Mouse (Mus musculus): ENCODE data around the gene Snrnp27. TPM values are rescaled to one million over a fixed set of nuclear protein-coding genes. Genes with fewer than 3 reads are reported as not detected.

Gene Snrnp27
- 137 and 160 TPM in 2 replicates for polyA plus RNA-seq (2014; fragmentation: Nextera tagmentation; extraction: Ambion mirVana)

DNA sequence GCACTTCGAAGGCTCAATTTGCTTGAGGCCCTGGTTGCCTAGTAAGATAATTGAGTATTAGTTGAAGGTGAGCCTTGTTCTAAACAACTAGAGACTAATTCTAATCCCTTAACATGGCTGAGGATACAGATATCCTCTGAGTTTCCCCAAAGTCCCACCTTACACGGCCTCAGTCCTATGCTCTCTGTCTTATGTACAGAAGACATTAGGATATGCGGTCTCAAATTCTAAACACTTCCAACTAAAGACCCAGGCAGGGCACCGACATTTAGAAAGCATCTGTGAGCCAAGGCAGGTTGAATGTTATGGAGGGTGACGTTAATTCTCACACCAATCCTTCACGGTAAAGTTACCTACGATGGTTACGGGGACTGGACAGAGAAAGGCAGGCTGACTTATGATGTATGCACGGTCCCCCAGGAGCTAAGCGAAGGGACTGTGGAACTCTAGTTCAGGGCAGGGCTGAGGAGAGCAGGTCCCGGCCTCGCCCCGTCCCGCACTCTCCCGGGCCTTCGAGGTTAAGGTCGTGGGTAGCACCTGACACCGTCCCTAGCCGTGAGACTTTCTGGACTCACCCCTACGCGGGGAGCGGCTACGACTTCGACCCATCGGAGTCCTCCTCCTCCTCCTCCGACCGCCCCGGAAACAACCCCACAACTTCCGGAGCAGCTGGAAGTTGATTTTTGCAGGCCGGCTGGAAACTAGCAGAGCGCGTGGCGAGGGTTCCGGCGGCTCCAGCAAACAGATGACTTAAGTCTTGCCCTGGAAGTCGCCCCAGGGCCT, at the start of gene Snrnp27:
TSS of gene Snrnp27 (minus strand) at position 651 of the 783 bp plus-strand sequence.
- Histone ChIP-seq H3K9ac (ENCODE audit: low read length) (peak within 1 kb of the TSS; percentile 85), H3K27ac (ENCODE audit: low read depth, low read length) (no peak within 1 kb of the TSS; the same call in 1 of the 2 replicates), H3K4me2 (peak within 1 kb of the TSS; percentile 50), H3K4me3 (ENCODE audit: low read depth, low read length) (peak within 1 kb of the TSS; percentile 83), H3K4me1 (ENCODE audit: control insufficient read depth, insufficient read depth, low read length) (peaks cover 6% of the 10 kb centered on the region; the same call in 1 of the 2 replicates), H3K36me3 (ENCODE audit: control insufficient read depth, insufficient read depth, low read length) (peaks cover 13% of the 10 kb centered on the region), H3K9me3 (ENCODE audit: control insufficient read depth, low read length) (no peaks in the 10 kb centered on the region), H3K27me3 (ENCODE audit: control insufficient read depth, insufficient read depth, low read length) (no peaks in the 10 kb centered on the region)
- ATAC-seq (ENCODE audit: low FRiP score) (peak; percentile 89), DNase-seq (ENCODE audit: low spot score, missing footprints) (peak; percentile 99)
- WGBS = 3% methylated on average over 35 of the region's 36 CpGs

- DNase-seq (ENCODE audit: low spot score, missing footprints) = peak; percentile 99
- H3K9me3 ChIP-seq (ENCODE audit: control insufficient read depth, low read length) = no peaks in the 10 kb centered on the region
- H3K4me2 ChIP-seq = peak within 1 kb of the TSS; percentile 97
- ATAC-seq (ENCODE audit: low FRiP score) = peak; percentile 95
- H3K27ac ChIP-seq (ENCODE audit: low read depth, low read length) = peak within 1 kb of the TSS; percentile 75
- no peaks in the 10 kb centered on the region for H3K36me3 ChIP-seq (ENCODE audit: control insufficient read depth, insufficient read depth, low read length)
- peak within 1 kb of the TSS; percentile 88 for H3K9ac ChIP-seq (ENCODE audit: low read length)
- under 1% methylated on average over 59 of the region's 59 CpGs for WGBS
- no peaks in the 10 kb centered on the region for H3K27me3 ChIP-seq (ENCODE audit: control insufficient read depth, insufficient read depth, low read length)
- peak within 1 kb of the TSS; percentile 93 for H3K4me3 ChIP-seq (ENCODE audit: low read depth, low read length)
- peaks cover 5% of the 10 kb centered on the region; the same call in 1 of the 2 replicates for H3K4me1 ChIP-seq (ENCODE audit: control insufficient read depth, insufficient read depth, low read length)
Measured at GRCm38 (mm10) chr6:86733183-86733876, 49.0 kb upstream of the Snrnp27 start, which contains the start of gene Gmcl1. TSS of gene Gmcl1 (minus strand) at chr6:86733383.

DNA sequence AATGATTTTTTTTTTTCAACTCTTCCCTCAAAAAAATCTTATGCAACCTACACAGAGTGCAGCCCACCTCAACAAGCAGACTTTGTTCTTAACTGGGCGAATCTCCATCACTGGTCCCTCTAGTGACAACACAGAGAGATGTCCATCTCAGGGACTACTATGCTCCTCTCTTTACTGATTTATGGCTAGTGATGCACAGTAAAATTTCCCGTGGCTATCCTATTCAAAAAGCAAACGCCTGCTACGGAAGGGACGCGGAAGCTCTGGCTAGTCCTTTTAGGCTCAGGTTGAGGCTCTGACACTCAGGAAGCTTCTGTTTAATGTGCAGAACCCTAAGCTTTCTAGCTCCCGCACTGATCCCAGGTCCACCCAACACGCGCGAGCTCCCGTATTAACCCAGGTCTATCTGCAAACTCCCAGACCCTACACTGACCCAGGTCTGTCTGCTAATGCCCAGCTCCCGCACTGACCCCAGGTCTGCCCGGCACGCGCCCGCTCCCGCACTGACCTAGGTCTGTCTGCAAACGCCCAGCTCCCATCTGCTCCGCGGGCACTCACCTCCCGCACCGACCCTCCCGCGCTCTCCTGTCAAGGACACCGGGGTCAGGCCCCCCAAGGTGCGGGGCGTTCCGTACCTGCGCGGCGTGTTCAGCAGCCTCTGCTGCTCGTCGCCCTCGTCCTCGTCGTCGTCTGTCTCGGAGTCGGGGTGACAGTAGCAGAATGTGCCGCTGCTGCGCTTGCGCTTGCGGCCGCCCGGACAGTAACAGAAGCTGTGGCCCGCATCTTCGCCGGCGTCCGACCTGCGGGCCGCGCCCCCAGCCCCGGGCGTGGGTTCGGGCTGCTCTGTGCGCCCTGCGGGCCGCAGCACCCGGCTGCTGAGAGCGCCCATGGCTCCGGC, 48.2 kb upstream of the Snrnp27 start:
- Histone ChIP-seq H3K27me3 (ENCODE audit: control insufficient read depth, insufficient read depth, low read length) (no peaks in the 10 kb centered on the region), H3K4me3 (ENCODE audit: low read depth, low read length) (peak overlapping the region; percentile 93), H3K9ac (ENCODE audit: low read length) (peak overlapping the region; percentile 88), H3K9me3 (ENCODE audit: control insufficient read depth, low read length) (no peaks in the 10 kb centered on the region), H3K4me1 (ENCODE audit: control insufficient read depth, insufficient read depth, low read length) (peaks cover 5% of the 10 kb centered on the region; the same call in 1 of the 2 replicates), H3K27ac (ENCODE audit: low read depth, low read length) (peak overlapping the region; percentile 75), H3K4me2 (peak overlapping the region; percentile 97), H3K36me3 (ENCODE audit: control insufficient read depth, insufficient read depth, low read length) (no peaks in the 10 kb centered on the region)
- ATAC-seq (ENCODE audit: low FRiP score) (no peak; the same call in none of the 2 replicates), DNase-seq (ENCODE audit: low spot score, missing footprints) (peak; percentile 95)
- under 1% methylated on average over 62 of the region's 62 CpGs for WGBS

GRCm38 (mm10) chr6:86728711-86729110, 44.4 kb upstream of the Snrnp27 start:
- peaks cover under 1% of the 10 kb centered on the region; the same call in 1 of the 2 replicates for H3K4me1 ChIP-seq (ENCODE audit: control insufficient read depth, insufficient read depth, low read length)
- WGBS = 94% methylated on average over 5 of the region's 5 CpGs
- H3K4me3 ChIP-seq (ENCODE audit: low read depth, low read length) = no peak overlapping the region
- H3K9me3 ChIP-seq (ENCODE audit: control insufficient read depth, low read length) = no peaks in the 10 kb centered on the region
- H3K27ac ChIP-seq (ENCODE audit: low read depth, low read length) = no peak overlapping the region
- H3K36me3 ChIP-seq (ENCODE audit: control insufficient read depth, insufficient read depth, low read length) = no peaks in the 10 kb centered on the region
- no peak overlapping the region for H3K9ac ChIP-seq (ENCODE audit: low read length)
- no peak for DNase-seq (ENCODE audit: low spot score, missing footprints)
- no peaks in the 10 kb centered on the region for H3K27me3 ChIP-seq (ENCODE audit: control insufficient read depth, insufficient read depth, low read length)
- no peak for ATAC-seq (ENCODE audit: low FRiP score)
- H3K4me2 ChIP-seq = no peak overlapping the region

GRCm38 (mm10) chr6:86721977-86722376, 37.7 kb upstream of the Snrnp27 start:
- H3K4me2 ChIP-seq = no peak overlapping the region
- H3K4me1 ChIP-seq (ENCODE audit: control insufficient read depth, insufficient read depth, low read length) = no peaks in the 10 kb centered on the region
- H3K27me3 ChIP-seq (ENCODE audit: control insufficient read depth, insufficient read depth, low read length) = no peaks in the 10 kb centered on the region
- no peak overlapping the region for H3K27ac ChIP-seq (ENCODE audit: low read depth, low read length)
- DNase-seq (ENCODE audit: low spot score, missing footprints) = no peak
- no peak overlapping the region for H3K9ac ChIP-seq (ENCODE audit: low read length)
- ATAC-seq (ENCODE audit: low FRiP score) = no peak
- no peaks in the 10 kb centered on the region for H3K9me3 ChIP-seq (ENCODE audit: control insufficient read depth, low read length)
- H3K4me3 ChIP-seq (ENCODE audit: low read depth, low read length) = no peak overlapping the region
- H3K36me3 ChIP-seq (ENCODE audit: control insufficient read depth, insufficient read depth, low read length) = no peaks in the 10 kb centered on the region
- WGBS = 68% methylated on average over 3 of the region's 3 CpGs

- Histone ChIP-seq H3K36me3 (ENCODE audit: control insufficient read depth, insufficient read depth, low read length) (0 out of 2 replicates have a peak, but pooled peaks cover 3% of the 10 kb centered on the region), H3K27ac (ENCODE audit: low read depth, low read length) (no peak overlapping the region), H3K4me1 (ENCODE audit: control insufficient read depth, insufficient read depth, low read length) (no peaks in the 10 kb centered on the region), H3K4me3 (ENCODE audit: low read depth, low read length) (no peak overlapping the region), H3K9ac (ENCODE audit: low read length) (no peak overlapping the region), H3K4me2 (no peak overlapping the region), H3K27me3 (ENCODE audit: control insufficient read depth, insufficient read depth, low read length) (no peaks in the 10 kb centered on the region), H3K9me3 (ENCODE audit: control insufficient read depth, low read length) (no peaks in the 10 kb centered on the region)
- no peak for DNase-seq (ENCODE audit: low spot score, missing footprints)
- no peak for ATAC-seq (ENCODE audit: low FRiP score)
- 81% methylated on average over 4 of the region's 4 CpGs for WGBS
Measured at GRCm38 (mm10) chr6:86708072-86708774, 23.9 kb upstream of the Snrnp27 start.

DNA sequence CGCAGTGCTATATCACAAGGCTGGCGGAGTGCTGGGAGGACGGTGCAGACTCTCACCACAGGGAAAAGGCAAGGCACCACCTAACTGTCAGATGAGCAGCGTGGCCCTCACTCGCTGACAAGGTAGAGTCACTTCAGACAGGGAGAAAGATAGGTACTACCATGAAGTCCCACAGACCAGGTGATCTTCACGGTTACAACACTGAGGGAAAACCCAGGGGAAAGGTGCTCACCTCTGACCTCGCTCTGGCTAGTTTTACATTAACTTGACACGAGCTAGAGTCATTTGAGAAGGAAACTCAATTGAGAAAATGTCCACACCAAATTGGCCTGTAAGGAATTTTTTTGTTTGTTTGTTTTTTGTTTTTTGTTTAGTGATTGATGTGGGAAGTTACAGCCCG, 18.3 kb upstream of the Snrnp27 start:
- Histone ChIP-seq H3K4me3 (ENCODE audit: low read depth, low read length) (no peak overlapping the region), H3K27me3 (ENCODE audit: control insufficient read depth, insufficient read depth, low read length) (no peaks in the 10 kb centered on the region), H3K4me1 (ENCODE audit: control insufficient read depth, insufficient read depth, low read length) (no peaks in the 10 kb centered on the region), H3K4me2 (no peak overlapping the region), H3K27ac (ENCODE audit: low read depth, low read length) (no peak overlapping the region), H3K9ac (ENCODE audit: low read length) (no peak overlapping the region), H3K36me3 (ENCODE audit: control insufficient read depth, insufficient read depth, low read length) (peaks cover 5% of the 10 kb centered on the region; the same call in 1 of the 2 replicates), H3K9me3 (ENCODE audit: control insufficient read depth, low read length) (no peaks in the 10 kb centered on the region)
- WGBS = 92% methylated on average over 9 of the region's 9 CpGs
- DNase-seq (ENCODE audit: low spot score, missing footprints) = no peak
- no peak for ATAC-seq (ENCODE audit: low FRiP score)

GRCm38 (mm10) chr6:86697903-86698302, 13.6 kb upstream of the Snrnp27 start:
- DNase-seq (ENCODE audit: low spot score, missing footprints) = no peak
- Histone ChIP-seq H3K4me3 (ENCODE audit: low read depth, low read length) (no peak overlapping the region), H3K4me2 (no peak overlapping the region), H3K9ac (ENCODE audit: low read length) (no peak overlapping the region), H3K4me1 (ENCODE audit: control insufficient read depth, insufficient read depth, low read length) (no peaks in the 10 kb centered on the region), H3K27me3 (ENCODE audit: control insufficient read depth, insufficient read depth, low read length) (no peaks in the 10 kb centered on the region), H3K36me3 (ENCODE audit: control insufficient read depth, insufficient read depth, low read length) (peaks cover 2% of the 10 kb centered on the region; the same call in 1 of the 2 replicates), H3K9me3 (ENCODE audit: control insufficient read depth, low read length) (no peaks in the 10 kb centered on the region), H3K27ac (ENCODE audit: low read depth, low read length) (no peak overlapping the region)
- 92% methylated on average over 6 of the region's 6 CpGs for WGBS
- no peak for ATAC-seq (ENCODE audit: low FRiP score)

Data from midbrain, embryonic 11.5 days (tissue).